Mouse (Mus musculus): ENCODE measurements around the gene Fhod1. TPM values are rescaled to one million over a fixed set of nuclear protein-coding genes. Genes with fewer than 3 reads are reported as not detected.

Gene Fhod1
- polyA plus RNA-seq, 1 experiment from 2014 or later, result 8.7 TPM

DNA sequence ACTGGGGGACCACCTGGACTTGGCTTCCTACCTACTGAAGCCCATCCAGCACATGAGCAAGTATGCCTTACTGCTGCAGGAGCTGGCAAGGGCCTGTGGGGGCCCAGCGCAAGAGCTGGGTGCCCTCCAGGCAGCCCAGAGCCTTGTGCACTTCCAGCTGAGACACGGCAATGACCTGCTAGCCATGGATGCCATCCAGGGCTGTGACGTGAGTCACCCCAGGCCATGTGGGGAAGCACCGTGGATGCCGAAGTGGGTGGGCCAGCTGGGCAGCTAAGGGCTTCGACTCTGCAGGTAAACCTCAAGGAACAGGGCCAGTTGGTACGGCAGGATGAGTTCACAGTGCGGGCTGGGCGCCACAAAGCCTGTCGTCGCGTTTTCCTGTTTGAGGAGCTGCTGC lies 32.6 kb upstream of the Fhod1 start:
- DNase-seq (ENCODE audit: low spot score) (no peak), ATAC-seq (no peak)
- 74% methylated on average over 12 of the region's 12 CpGs for WGBS
- no peak overlapping the region for H3K4me2 ChIP-seq (replicated peaks; ENCODE audit: low read depth, low read length)
- H3K9me3 ChIP-seq (ENCODE audit: low read length), result no peaks in the 10 kb centered on the region
- no peaks in the 10 kb centered on the region for H3K27me3 ChIP-seq (replicated peaks; ENCODE audit: insufficient read depth, low read length)
- no peak overlapping the region for H3K27ac ChIP-seq (ENCODE audit: low read length)
- no peaks in the 10 kb centered on the region for H3K36me3 ChIP-seq (ENCODE audit: insufficient read depth, low read length)
- H3K4me3 ChIP-seq (ENCODE audit: low read depth, low read length), result no peak overlapping the region
- no peak overlapping the region for H3K9ac ChIP-seq (replicated peaks; ENCODE audit: low read depth)
- no peak for TF ChIP-seq CTCF (IDR thresholded peaks at IDR 0.05)
- TF ChIP-seq EP300 (IDR thresholded peaks at IDR 0.05), result no peak
- 0 out of 2 replicates have a peak, but pooled peaks cover 3% of the 10 kb centered on the region for H3K4me1 ChIP-seq (ENCODE audit: insufficient read depth, low read depth, low read length)

DNA sequence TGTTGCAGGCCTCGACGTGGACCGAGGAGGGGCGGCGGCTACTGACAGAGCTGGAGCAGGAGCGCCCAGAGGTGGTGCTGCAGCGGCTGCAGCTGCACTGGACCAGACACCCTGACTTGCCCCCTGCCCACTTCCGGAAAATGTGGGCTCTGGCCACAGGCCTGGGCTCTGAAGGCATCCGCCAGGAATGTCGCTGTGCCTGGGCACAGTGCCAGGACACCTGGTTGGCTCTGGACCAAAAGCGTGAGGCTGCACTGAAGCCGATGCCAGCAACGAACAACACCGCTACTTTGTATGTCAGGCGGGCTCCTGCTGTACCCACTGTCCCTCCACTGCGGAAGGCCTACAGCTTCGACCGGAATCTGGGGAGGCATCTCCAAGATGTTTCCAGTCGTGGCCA lies 30.9 kb upstream of the Fhod1 start:
- H3K9ac ChIP-seq (replicated peaks; ENCODE audit: low read depth), result no peak overlapping the region
- no peak for TF ChIP-seq EP300 (IDR thresholded peaks at IDR 0.05)
- TF ChIP-seq CTCF (IDR thresholded peaks at IDR 0.05), result peak; percentile 4; the same call in 1 of the 2 replicates
- peak; percentile 55 for DNase-seq (ENCODE audit: low spot score)
- H3K27ac ChIP-seq (ENCODE audit: low read length), result no peak overlapping the region
- H3K9me3 ChIP-seq (ENCODE audit: low read length), result no peaks in the 10 kb centered on the region
- H3K4me1 ChIP-seq (ENCODE audit: insufficient read depth, low read depth, low read length), result 0 out of 2 replicates have a peak, but pooled peaks cover 3% of the 10 kb centered on the region
- ATAC-seq, result peak; percentile 52
- no peaks in the 10 kb centered on the region for H3K27me3 ChIP-seq (replicated peaks; ENCODE audit: insufficient read depth, low read length)
- no peak overlapping the region for H3K4me2 ChIP-seq (replicated peaks; ENCODE audit: low read depth, low read length)
- WGBS, result 18% methylated on average over 19 of the region's 19 CpGs
- H3K36me3 ChIP-seq (ENCODE audit: insufficient read depth, low read length), result no peaks in the 10 kb centered on the region
- H3K4me3 ChIP-seq (ENCODE audit: low read depth, low read length), result no peak overlapping the region

DNA sequence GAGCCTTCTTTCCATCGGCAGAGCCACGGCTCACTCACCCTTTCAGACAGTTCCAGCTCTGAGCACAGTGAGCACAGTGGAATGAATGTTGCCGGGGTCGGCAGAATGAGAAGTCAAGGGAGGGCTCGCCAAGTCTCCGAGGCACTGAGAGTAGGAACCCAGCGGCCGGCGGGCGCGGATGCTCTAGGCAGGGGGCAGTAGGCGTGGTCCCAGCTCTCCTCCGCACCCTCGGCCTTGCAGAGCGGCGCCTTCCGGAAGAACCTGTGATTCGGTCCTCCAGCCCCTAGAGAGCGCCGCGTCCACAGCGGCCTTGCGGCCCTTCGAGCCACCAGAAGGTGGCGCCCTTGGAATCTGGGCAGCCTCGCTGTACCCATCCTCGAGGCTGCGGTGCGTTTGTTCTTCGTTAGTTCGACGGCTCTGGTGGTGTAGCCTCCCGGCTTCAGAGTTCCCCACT lies 26.8 kb upstream of the Fhod1 start:
- WGBS, result 38% methylated on average over 33 of the region's 33 CpGs
- Histone ChIP-seq H3K36me3 (ENCODE audit: insufficient read depth, low read length) (no peaks in the 10 kb centered on the region), H3K4me3 (ENCODE audit: low read depth, low read length) (no peak overlapping the region), H3K9ac (replicated peaks; ENCODE audit: low read depth) (no peak overlapping the region), H3K27me3 (replicated peaks; ENCODE audit: insufficient read depth, low read length) (no peaks in the 10 kb centered on the region), H3K4me1 (ENCODE audit: insufficient read depth, low read depth, low read length) (0 out of 2 replicates have a peak, but pooled peaks cover 3% of the 10 kb centered on the region), H3K27ac (ENCODE audit: low read length) (no peak overlapping the region), H3K4me2 (replicated peaks; ENCODE audit: low read depth, low read length) (peak overlapping the region; percentile 27; the same call in 1 of the 2 replicates), H3K9me3 (ENCODE audit: low read length) (no peaks in the 10 kb centered on the region)
- TF ChIP-seq CTCF (IDR thresholded peaks at IDR 0.05) (peak; percentile 82), EP300 (IDR thresholded peaks at IDR 0.05) (no peak)
- peak; percentile 55 for DNase-seq (ENCODE audit: low spot score)
- peak; percentile 70 for ATAC-seq

DNA sequence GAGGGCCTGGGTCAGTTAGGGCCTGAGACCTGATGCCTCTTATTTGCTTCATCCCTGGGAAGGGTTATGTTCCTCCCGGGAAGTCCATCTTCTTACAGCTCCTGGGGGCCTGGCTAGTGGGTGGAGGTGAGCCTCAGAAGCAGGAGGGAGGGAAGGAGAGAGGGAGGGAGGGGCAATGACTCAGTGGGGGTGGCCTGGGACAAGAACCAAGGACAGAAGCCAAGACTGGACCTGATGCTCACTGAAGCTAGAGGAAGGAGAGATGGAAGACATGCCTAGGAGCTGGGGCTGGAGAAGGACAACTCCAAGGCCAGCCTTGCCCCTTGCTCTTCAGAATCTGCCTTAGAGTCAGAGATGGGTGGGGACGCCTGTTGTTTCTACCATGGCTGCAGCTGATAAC lies 25.3 kb upstream of the Fhod1 start, which contains the start of gene Plekhg4:
Gene Plekhg4, plus strand, starts transcription at position 243 of the 400 bp plus-strand sequence.
- WGBS, result 34% methylated on average over 2 of the region's 2 CpGs
- no peak within 1 kb of the TSS for H3K27ac ChIP-seq (ENCODE audit: low read length)
- H3K9me3 ChIP-seq (ENCODE audit: low read length), result no peaks in the 10 kb centered on the region
- H3K4me2 ChIP-seq (replicated peaks; ENCODE audit: low read depth, low read length), result no peak within 1 kb of the TSS
- DNase-seq (ENCODE audit: low spot score) (no peak), ATAC-seq (no peak)
- TF ChIP-seq EP300 (IDR thresholded peaks at IDR 0.05), result no peak
- no peak for TF ChIP-seq CTCF (IDR thresholded peaks at IDR 0.05)
- no peaks in the 10 kb centered on the region for H3K4me1 ChIP-seq (ENCODE audit: insufficient read depth, low read depth, low read length)
- H3K36me3 ChIP-seq (ENCODE audit: insufficient read depth, low read length), result no peaks in the 10 kb centered on the region
- no peak within 1 kb of the TSS for H3K9ac ChIP-seq (replicated peaks; ENCODE audit: low read depth)
- no peaks in the 10 kb centered on the region for H3K27me3 ChIP-seq (replicated peaks; ENCODE audit: insufficient read depth, low read length)
- H3K4me3 ChIP-seq (ENCODE audit: low read depth, low read length), result no peak within 1 kb of the TSS

DNA sequence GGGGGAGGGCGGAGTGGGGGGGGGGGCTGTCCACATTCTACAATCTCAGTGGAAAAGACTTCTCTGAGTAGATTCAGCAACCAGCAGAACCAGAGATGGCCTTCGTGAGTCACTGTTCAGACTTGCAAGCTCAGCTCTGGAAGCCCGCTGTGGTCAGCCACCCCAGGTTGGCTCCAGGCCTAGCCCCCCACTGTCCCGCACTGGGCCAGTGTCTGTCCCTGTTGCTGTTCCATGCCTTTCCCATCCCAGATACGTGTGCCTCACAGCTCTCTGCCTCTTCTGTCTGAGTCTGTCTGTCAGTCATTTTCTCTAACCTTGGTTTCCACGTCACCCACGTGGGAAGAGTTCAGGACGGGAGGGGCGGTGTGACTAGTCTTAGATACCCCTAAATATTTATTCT lies 24.7 kb upstream of the Fhod1 start:
- H3K36me3 ChIP-seq (ENCODE audit: insufficient read depth, low read length), result no peaks in the 10 kb centered on the region
- WGBS, result 67% methylated on average over 9 of the region's 9 CpGs
- H3K9me3 ChIP-seq (ENCODE audit: low read length), result no peaks in the 10 kb centered on the region
- no peak for DNase-seq (ENCODE audit: low spot score)
- H3K4me3 ChIP-seq (ENCODE audit: low read depth, low read length), result no peak overlapping the region
- ATAC-seq, result no peak
- H3K27ac ChIP-seq (ENCODE audit: low read length), result no peak overlapping the region
- H3K27me3 ChIP-seq (replicated peaks; ENCODE audit: insufficient read depth, low read length), result no peaks in the 10 kb centered on the region
- H3K4me2 ChIP-seq (replicated peaks; ENCODE audit: low read depth, low read length), result no peak overlapping the region
- H3K9ac ChIP-seq (replicated peaks; ENCODE audit: low read depth), result no peak overlapping the region
- no peak for TF ChIP-seq CTCF (IDR thresholded peaks at IDR 0.05)
- no peak for TF ChIP-seq EP300 (IDR thresholded peaks at IDR 0.05)
- no peaks in the 10 kb centered on the region for H3K4me1 ChIP-seq (ENCODE audit: insufficient read depth, low read depth, low read length)

DNA sequence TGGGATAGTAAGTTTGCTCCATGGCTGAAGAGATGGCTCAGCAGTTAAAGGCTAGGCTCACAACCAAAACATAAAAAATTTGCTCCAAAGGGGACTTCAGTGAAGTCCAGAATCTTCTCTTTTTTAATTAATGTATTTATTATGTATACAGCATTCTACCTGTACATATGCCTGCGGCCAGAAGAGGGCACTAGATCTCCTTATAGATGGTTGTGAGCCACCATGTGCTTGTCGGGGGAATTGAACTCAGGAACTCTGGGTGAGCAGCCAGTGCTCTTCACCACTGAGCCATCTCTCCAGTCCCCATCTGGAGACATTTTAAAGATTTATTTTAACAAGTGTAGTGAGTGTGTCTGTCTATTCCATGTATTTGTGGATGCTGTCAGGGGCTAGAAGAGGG lies 19.4 kb upstream of the Fhod1 start:
- Histone ChIP-seq H3K36me3 (ENCODE audit: insufficient read depth, low read length) (no peaks in the 10 kb centered on the region), H3K27me3 (replicated peaks; ENCODE audit: insufficient read depth, low read length) (no peaks in the 10 kb centered on the region), H3K4me2 (replicated peaks; ENCODE audit: low read depth, low read length) (no peak overlapping the region), H3K4me3 (ENCODE audit: low read depth, low read length) (no peak overlapping the region), H3K9me3 (ENCODE audit: low read length) (no peaks in the 10 kb centered on the region), H3K27ac (ENCODE audit: low read length) (no peak overlapping the region), H3K9ac (replicated peaks; ENCODE audit: low read depth) (no peak overlapping the region), H3K4me1 (ENCODE audit: insufficient read depth, low read depth, low read length) (no peaks in the 10 kb centered on the region)
- 75% methylated on average over 2 of the region's 2 CpGs for WGBS
- ATAC-seq (no peak), DNase-seq (ENCODE audit: low spot score) (peak; percentile 54)
- TF ChIP-seq CTCF (IDR thresholded peaks at IDR 0.05) (peak; percentile 71), EP300 (IDR thresholded peaks at IDR 0.05) (no peak)
